Mouse (Mus musculus) ES-CJ7 (cell line): ENCODE measurements around the gene Id1.
A peak's percentile ranks its signal among the peaks of the same experiment; 100 is the strongest.

Experiments used
- DNase-seq: peaks from one replicate; pipeline ENCODE4 v3.0.0; 2011; ENCODE audit warnings: low read depth, low spot score

Id1 gene

GRCm38 (mm10) chr2:152723651-152724331 is 12.3 kb upstream of the Id1 start:
- DNase-seq: peak; percentile 7

- peak; percentile 23 for DNase-seq
Measured at GRCm38 (mm10) chr2:152724332-152724723, 11.7 kb upstream of the Id1 start.

- DNase-seq: no peak
Measured at GRCm38 (mm10) chr2:152725178-152725750, 10.8 kb upstream of the Id1 start.

- DNase-seq: peak; percentile 53
Measured at GRCm38 (mm10) chr2:152726213-152726612, 9.8 kb upstream of the Id1 start.

- DNase-seq: peak; percentile 91
Measured at GRCm38 (mm10) chr2:152726751-152727335, 9.2 kb upstream of the Id1 start.

DNA sequence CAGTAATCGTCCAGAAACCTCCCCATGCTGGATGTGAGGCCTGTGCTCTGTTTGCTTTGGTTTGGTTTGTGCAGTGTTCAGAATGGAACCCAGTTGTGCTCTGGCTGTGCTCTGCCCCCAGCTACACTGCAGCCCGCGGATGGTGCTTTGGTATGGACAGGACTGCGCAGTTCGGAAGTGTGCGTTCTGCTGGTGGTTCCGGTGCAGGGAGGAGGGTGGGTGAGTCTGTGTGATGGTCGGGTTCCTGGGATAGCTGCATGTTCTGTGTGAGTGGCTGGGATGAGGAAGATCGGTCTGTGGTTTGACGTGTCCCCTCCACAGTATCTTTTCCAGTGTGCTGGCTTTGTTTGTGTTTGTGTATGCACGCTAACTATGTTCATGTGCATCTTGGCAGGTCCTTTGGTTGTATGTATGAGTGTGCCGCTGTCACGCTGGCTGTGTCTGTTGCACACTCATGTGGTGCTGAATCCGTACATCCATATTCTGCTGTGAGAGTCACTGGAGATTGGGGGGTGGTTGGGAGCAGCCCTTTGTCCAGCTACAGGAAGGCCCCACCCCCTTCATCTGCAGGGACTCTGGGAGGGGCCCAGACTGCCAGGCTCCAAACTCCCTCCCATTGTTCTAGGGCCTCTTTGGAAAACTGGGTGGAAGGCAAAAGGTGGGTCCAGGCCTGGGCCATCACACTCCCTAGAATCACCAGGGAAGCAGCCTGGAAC is 8.1 kb upstream of the Id1 start:
- DNase-seq: peak; percentile 70

DNA sequence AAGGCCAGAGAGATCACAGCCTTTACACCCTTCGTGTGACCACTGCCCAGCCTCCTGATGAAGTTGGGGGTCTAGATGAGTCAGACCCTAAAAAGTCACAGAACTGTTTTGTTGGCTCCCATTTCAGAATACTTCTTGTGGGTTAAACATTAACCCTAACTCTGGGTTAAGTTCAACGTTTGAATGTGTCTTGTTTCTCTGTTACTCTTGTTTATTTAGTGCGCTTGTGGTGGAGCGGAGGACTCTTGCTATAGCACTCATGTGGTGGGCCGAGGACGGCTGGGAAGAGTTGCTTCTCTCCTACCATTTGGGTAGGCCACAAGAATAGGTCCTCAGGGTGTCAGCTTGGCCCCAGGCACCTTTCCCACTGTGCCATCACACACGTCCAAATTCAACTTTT is 7.5 kb upstream of the Id1 start:
- DNase-seq: no peak

DNA sequence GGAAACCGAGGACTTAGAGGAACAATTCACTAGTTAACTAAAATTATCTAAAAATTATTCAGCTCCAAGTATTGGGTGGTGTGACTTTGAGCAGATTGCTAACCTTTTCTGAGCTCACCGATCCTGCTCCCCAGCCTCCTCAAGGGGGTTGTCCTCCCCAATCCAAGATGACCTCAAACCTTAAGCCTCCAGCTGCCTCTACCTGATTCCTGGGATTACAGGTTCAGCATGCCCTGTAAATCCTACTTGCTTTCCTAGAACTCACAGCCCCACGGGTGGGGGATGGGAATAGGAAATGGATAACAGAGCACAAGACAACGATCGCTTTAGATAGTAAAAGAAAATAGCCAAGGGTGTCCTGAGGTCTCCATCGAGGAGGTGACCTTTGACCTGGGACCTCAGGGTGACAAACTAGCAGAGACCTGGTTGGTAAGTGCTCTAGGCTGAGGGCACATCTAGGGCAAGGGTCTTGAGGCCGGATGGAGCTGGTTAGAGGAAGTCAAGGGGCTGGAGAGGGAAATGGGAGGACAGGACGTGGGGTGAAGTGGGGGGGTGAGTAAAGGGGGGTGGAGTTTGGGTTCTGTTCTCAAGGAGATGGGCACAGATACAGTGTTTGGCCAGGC is 6.9 kb upstream of the Id1 start:
- peak; percentile 77 for DNase-seq

DNA sequence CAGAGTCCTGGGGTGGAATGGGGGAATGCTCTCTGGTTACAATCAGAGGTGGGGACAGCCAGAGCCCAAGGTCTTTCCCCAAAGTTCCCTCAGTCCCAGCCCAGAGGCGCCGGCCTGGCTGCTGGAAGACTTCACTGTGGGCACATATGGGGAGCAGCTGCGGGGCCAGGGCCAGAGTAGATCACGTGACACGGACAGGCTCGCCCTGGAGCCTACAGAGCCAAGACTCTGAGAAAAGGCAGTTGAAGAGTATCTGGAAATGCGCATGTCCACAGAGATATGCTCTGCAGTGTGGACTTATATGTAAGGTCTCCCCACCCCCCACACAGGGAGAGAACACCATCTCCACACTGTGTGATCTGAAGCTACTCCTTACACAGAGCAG is 6.4 kb upstream of the Id1 start:
- DNase-seq: no peak

DNA sequence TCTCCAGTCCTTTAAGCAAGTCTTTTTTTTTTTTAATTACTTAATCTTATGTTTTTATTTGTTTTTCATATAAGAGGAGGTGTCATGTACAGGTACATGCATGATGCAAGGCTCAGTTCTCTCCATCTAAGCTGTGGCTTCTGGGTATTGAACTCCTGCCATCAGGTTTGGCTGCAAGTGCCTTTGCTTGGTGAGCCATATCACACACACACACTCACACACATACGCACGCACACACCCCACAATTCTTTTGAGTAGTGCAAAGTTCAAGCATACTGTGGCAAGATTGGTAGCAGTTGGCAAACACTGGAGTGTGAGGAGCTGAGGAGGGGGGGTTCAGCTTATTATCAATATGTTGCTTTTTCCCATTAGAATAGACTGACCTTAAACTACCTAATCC is 2.9 kb upstream of the Id1 start:
- DNase-seq: no peak

GRCm38 (mm10) chr2:152734501-152734900 is 1.6 kb upstream of the Id1 start:
- DNase-seq: no peak

DNA sequence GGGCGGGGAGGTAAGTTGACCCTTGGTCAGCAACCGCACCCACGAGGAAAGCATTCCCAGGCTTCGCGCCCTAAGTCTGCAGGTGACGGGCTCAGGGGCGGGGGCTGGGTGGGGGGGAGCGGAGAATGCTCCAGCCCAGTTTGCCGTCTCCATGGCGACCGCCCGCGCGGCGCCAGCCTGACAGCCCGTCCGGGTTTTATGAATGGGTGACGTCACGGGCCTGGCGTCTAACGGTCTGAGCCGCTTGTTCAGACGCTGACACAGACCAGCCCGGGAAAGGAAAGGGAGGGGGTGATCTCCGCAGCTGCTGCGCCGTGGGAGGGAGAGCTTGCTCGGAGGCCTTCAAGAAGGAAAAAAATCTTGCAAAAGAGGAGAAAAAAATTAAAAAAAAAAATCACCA is 1.1 kb upstream of the Id1 start:
- peak; percentile 93 for DNase-seq

DNA sequence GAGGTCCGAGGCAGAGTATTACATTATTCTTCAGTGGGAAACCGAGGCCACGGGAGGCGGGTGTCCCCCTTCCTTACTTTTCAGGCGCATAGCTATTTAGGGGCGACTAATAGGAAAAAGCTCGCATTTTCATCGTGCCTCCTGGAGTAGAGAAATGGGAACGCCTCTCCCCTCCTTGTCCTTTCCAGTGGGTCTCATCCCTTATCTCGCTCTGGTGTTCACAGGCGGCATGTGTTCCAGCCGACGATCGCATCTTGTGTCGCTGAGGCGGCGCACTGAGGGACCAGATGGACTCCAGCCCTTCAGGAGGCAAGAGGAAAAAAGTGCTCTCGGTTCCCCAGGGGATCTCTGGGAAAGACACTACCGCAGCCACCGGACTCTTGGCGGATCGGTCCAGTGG is 697 bp downstream of the Id1 start:
- DNase-seq: no peak

DNA sequence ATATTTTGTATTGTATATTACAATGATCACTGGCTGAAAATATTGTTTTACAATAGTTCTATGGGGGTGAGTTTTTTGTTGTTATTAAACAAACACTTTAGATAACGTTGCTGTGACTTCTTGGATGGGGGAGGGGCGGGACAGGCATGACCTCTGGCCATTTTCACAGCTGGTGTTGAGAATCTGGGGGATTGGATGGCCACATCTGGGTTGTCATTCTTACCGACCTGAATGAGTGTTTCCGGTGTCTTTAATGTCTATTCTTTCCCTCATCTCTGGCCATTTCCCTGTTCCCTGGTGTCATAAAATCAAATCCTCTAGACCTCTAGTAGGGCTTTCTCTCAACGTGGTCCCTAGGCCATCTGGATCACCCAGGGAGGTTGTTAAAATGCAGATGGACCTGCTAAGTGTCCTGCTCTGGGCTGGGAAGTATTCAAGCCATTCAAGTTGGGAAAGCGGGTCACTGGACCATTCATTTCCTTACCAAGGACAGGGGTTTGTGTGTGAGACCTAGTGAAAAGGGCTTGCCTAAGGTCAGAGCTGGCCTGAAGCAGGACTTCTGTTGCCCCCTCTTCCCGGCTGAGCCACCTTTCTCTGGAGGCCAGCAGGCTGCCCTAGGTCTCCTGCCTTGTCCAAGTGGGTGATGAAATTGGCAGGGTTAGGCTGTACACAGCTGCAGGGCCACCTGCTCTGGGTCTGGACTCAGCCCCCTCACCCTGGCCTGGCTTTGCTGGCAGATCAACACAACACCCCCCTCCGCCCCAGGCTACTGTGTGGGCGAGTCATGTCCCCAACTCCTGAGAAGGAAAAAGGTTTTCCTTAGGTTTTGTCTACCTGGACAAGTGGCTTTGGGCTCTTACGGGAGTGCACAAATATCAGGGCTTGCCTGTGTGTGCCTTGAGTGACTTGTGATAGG is 1.5 kb downstream of the Id1 start:
- DNase-seq: peak; percentile 47

- DNase-seq: no peak
Measured at GRCm38 (mm10) chr2:152738341-152738740, 2.3 kb downstream of the Id1 start.

- peak; percentile 67 for DNase-seq
Measured at GRCm38 (mm10) chr2:152739031-152739841, 3.2 kb downstream of the Id1 start.

DNA sequence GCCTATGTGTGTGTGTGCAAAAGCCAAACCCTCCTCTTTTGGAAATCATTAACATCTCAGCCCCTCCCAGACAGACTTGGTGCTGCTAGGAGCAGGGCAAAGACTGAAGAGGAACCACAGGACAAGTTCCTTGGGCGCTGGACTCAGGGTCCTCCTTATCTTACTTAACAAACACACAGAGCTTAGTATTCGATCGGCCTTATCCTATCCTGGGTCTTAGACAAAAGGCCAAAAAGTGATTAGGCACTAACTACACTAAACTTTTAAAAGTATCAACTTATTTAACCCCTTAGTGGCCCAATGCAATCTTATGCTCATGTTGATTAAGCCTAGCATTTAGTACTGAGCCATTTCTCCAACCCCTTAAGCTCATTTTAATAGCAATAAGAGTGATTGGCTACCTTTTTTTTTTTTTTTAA is 3.8 kb downstream of the Id1 start:
- no peak for DNase-seq

DNA sequence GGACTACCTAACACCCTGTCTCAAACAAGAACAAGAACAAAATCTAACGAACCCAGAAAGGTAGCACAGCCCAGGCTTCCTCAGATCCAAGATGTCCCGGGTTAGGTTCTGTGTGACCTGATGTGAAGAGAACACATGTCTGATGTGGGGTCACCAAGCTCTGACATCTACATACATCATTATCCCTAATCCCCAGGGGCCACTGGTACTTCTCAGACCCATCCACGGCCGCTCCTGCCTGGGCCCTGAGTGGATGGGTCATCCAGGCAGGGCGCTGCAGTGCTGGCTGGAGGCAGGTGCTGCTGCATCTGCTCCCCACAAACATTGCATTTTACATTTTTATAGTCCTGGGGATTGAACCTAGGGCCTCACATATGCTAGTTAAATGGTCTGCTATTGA is 4.4 kb downstream of the Id1 start:
- DNase-seq: no peak

GRCm38 (mm10) chr2:152741153-152742041 is 5.3 kb downstream of the Id1 start:
- DNase-seq: peak; percentile 89
